Mouse (Mus musculus) small intestine, adult 2 months (tissue): Measurements from ENCODE around the gene Mrpl51.

Experiments used
- CTCF ChIP-seq: fragments of 200-500 bp; IDR thresholded peaks from 2 replicates; pipeline ENCODE4 v1.5.1; 2012; ENCODE audit warnings: low read depth, mild to moderate bottlenecking, control low read depth, inconsistent platforms, low read length, moderate library complexity, mixed read lengths; ENCODE audit not compliant: insufficient replicate concordance, insufficient read length; ENCODE audit errors: extremely low read depth
- POLR2A ChIP-seq: fragments of 200-500 bp; IDR thresholded peaks from 2 replicates; pipeline ENCODE4 v1.6.1; 2012; ENCODE audit warnings: low read depth, mild to moderate bottlenecking, control low read depth, inconsistent platforms, low read length, moderate library complexity

DNA sequence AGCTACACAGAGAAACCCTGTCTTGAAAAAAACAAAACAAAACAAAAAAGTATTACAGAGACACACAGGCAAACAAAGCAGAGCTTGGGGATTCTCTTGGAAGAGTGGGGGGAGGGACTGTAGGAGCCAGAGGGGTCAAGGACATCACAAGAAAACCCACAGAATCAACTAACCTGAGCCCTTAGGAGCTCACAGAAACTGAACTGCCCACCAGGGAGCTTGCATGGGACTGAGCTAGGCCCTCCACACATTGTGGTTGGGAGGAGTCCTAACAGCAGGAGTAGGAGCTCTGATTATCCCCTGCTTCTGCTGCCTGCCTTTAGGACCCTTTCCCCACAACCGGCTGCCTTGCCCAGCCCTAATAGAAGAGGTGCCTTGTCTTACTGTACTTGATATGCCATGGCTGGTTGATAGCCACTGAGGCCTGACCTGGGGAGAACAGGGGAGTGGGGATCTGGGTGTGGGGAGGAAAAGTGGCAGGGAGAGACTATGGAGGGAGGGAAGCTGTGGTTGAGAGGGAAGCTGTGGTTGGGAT lies 4.0 kb downstream of the Mrpl51 start:
- no peak for TF ChIP-seq POLR2A
- no peak for TF ChIP-seq CTCF
